Mouse (Mus musculus): ENCODE measurements around the gene Shcbp1l. TPM values are rescaled to one million over a fixed set of nuclear protein-coding genes. Genes with fewer than 3 reads are reported as not detected.

Shcbp1l gene
- polyA plus RNA-seq, 1 experiment from 2014 or later = 0.25 TPM

DNA sequence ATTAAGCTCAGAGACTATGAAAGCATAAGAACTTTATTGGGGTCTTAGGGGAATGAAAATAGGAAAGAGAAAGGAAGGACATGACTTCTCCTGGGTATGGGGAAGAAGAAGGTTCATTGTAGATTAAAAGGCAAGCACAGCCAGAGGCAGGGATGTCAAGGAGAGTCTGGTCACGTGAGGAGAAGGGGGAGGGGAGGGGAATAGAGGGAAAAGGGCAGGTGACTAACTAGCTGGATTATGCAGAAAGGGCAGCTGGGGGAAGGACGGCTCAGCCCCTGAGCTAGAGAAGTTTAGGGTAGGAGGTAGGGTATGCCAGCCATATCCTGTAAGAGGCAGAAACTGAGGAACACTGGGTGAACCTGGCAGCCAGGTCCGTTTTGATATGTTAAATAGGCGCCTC, 68.4 kb downstream of the Shcbp1l start:
- H3K4me2 ChIP-seq = no peak overlapping the region
- no peaks in the 10 kb centered on the region for H3K9me3 ChIP-seq
- no peak for ATAC-seq (ENCODE audit: low FRiP score)
- H3K4me3 ChIP-seq = no peak overlapping the region
- WGBS = 12% methylated on average over 4 of the region's 4 CpGs
- H3K36me3 ChIP-seq = no peaks in the 10 kb centered on the region
- H3K27me3 ChIP-seq = no peaks in the 10 kb centered on the region
- no peak overlapping the region for H3K27ac ChIP-seq
- no peak overlapping the region for H3K9ac ChIP-seq
- H3K4me1 ChIP-seq (replicated peaks) = no peaks in the 10 kb centered on the region

DNA sequence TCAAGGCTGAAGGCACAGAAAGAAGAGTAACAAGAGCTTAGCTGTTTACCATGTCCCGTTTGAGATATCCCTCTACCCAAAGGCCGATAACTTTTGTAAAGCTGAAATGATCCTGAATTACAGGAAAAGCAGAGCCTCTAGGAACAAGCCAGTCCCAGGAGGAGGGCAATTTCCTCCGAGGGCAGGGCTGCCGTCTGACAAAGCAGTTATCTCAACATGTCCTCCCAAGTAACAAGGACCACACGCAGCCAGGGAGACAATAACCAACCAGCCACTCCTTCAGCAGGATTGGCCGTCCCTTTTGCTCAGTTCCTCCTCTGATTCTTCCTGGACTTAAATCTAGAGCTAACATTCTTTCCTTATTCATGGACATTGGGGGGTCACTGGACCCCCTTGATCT, 69.0 kb downstream of the Shcbp1l start:
- Histone ChIP-seq H3K27me3 (no peaks in the 10 kb centered on the region), H3K4me2 (no peak overlapping the region), H3K4me3 (no peak overlapping the region), H3K9ac (no peak overlapping the region), H3K36me3 (no peaks in the 10 kb centered on the region), H3K27ac (no peak overlapping the region), H3K9me3 (no peaks in the 10 kb centered on the region), H3K4me1 (replicated peaks) (no peaks in the 10 kb centered on the region)
- WGBS = 26% methylated on average over 6 of the region's 6 CpGs
- ATAC-seq (ENCODE audit: low FRiP score) = no peak

DNA sequence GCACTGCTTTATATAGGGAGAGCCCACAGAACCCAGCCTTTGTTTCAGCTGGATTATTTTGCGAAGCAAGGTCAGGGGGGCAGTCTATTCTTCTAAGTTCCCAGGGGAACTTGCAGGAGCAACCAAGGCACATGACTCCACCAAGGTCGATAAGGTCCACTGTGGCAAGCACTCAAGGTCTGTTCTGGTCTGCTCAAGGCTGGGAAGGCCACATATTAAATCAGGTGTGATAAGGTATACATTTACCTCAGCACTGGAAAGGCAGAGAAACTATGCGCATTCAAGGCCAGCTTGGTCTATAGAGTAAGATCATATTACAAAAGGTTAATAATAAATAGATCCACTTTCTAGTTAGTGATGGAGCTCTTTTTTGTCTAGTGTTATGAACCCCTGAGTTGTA, 71.1 kb downstream of the Shcbp1l start:
- no peak overlapping the region for H3K9ac ChIP-seq
- no peak overlapping the region for H3K4me2 ChIP-seq
- H3K36me3 ChIP-seq = no peaks in the 10 kb centered on the region
- no peaks in the 10 kb centered on the region for H3K9me3 ChIP-seq
- WGBS = 79% methylated on average over 3 of the region's 3 CpGs
- no peak overlapping the region for H3K4me3 ChIP-seq
- H3K27ac ChIP-seq = no peak overlapping the region
- no peaks in the 10 kb centered on the region for H3K27me3 ChIP-seq
- ATAC-seq (ENCODE audit: low FRiP score) = no peak
- H3K4me1 ChIP-seq (replicated peaks) = no peaks in the 10 kb centered on the region

DNA sequence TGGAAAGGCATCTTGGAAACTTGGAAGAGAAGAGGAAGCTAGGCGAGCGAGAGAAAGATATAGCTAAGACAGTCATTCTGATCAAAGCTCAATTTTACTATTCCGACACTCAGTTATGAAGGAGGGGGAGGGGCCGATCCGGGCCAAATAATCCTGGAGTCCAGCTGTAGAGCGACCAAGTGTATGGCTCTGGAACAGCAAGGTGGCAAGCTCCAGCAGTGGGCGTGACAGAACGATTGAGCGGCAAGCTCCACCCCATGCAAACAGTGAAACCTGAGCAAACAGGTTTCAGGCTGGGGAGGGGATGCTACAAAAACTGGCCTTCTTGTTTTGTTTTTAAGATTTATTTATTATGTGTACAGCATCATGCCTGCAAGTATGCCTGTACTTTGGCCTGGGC, 75.1 kb downstream of the Shcbp1l start:
- Histone ChIP-seq H3K27me3 (no peaks in the 10 kb centered on the region), H3K4me1 (replicated peaks) (no peaks in the 10 kb centered on the region), H3K4me3 (no peak overlapping the region), H3K36me3 (peaks cover 4% of the 10 kb centered on the region), H3K4me2 (no peak overlapping the region), H3K27ac (no peak overlapping the region), H3K9ac (no peak overlapping the region), H3K9me3 (no peaks in the 10 kb centered on the region)
- ATAC-seq (ENCODE audit: low FRiP score) = no peak
- 91% methylated on average over 9 of the region's 9 CpGs for WGBS

DNA sequence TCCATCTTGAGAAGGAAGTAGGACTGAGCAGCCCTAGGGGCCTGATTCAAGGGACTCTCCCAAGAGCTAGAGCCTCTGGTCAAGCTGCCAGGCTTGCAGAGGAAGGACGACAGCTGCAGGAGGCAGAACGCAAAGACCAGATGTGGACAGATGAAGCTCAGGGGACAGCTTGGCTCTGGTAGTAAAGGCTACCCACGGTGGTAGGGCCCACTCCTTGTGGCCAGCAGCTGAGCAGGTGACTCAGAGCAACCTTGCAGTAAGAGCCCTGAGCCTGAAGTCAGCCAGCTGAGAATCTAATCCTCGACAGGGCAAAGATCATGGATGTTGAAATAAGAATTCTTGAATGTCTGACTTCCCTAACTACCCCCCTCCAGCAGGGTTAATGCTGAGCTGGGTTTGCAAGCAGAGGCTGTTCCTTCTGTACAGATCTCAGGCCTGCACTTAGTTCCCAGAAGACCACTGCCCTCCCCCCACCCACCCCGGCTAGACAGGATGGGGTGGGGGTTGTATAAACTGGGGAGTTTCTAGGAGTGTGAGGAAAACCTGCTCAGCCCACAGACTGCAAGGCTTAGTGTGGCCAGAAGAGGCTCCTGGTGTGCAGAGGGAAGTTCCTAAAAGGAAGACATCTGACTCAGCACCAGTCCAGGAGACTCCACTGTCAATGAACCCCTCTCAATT, 76.8 kb downstream of the Shcbp1l start:
- Histone ChIP-seq H3K9ac (no peak overlapping the region), H3K36me3 (peaks cover 4% of the 10 kb centered on the region), H3K27ac (no peak overlapping the region), H3K9me3 (no peaks in the 10 kb centered on the region), H3K4me2 (no peak overlapping the region), H3K4me1 (replicated peaks) (no peaks in the 10 kb centered on the region), H3K4me3 (no peak overlapping the region), H3K27me3 (no peaks in the 10 kb centered on the region)
- WGBS = 66% methylated on average over 5 of the region's 5 CpGs
- ATAC-seq (ENCODE audit: low FRiP score) = no peak

Other genes starting within 250 kb of the Shcbp1l start
- 0.80 and 0.84 TPM in 2 replicates for gene Lamc2, start 238.7 kb upstream of the Shcbp1l start, polyA plus RNA-seq (2015; fragmentation: Nextera tagmentation; extraction: Ambion mirVana)
- gene Lamc1, start 92.4 kb upstream of the Shcbp1l start, polyA plus RNA-seq (2015; fragmentation: Nextera tagmentation; extraction: Ambion mirVana) = 18.6 and 20.2 TPM in 2 replicates
- gene Dhx9, start 62.5 kb downstream of the Shcbp1l start, polyA plus RNA-seq (2015; fragmentation: Nextera tagmentation; extraction: Ambion mirVana) = 41.5 and 47.7 TPM in 2 replicates
- 14.0 and 14.4 TPM in 2 replicates for gene Npl, start 124.9 kb downstream of the Shcbp1l start, polyA plus RNA-seq (2015; fragmentation: Nextera tagmentation; extraction: Ambion mirVana)
- 24.4 and 26.4 TPM in 2 replicates for gene Rgs8, start 227.9 kb downstream of the Shcbp1l start, polyA plus RNA-seq (2015; fragmentation: Nextera tagmentation; extraction: Ambion mirVana)